Mouse (Mus musculus) kidney, adult 2 months (tissue): ENCODE data around the gene Lrsam1. TPM values are rescaled to one million over a fixed set of nuclear protein-coding genes. Genes with fewer than 3 reads are reported as not detected.

Experiments
- DNase-seq: peaks from one replicate; pipeline ENCODE4 v3.0.0; 2021
- H3K27ac ChIP-seq: fragments of 200-500 bp; 2 replicates; pipeline ENCODE4 v1.5.1; 2012; ENCODE audit warnings: low read depth, low read length, control low read depth, inconsistent platforms; ENCODE audit not compliant: insufficient read depth
- H3K27me3 ChIP-seq: fragments of 200-500 bp; replicated peaks from 2 replicates; pipeline ENCODE4 v1.6.1; 2012; ENCODE audit warnings: mild to moderate bottlenecking, moderate library complexity, low read length, inconsistent platforms; ENCODE audit not compliant: control insufficient read depth, insufficient read depth
- H3K36me3 ChIP-seq: fragments of 200-500 bp; 2 replicates; pipeline ENCODE4 v1.6.1; 2012; ENCODE audit warnings: mild to moderate bottlenecking, moderate library complexity, low read length, inconsistent platforms; ENCODE audit not compliant: control insufficient read depth, insufficient read depth
- H3K4me1 ChIP-seq: fragments of 200-500 bp; 2 replicates; pipeline ENCODE4 v1.6.1; 2011; ENCODE audit warnings: low read length; ENCODE audit not compliant: control insufficient read depth, insufficient read depth
- H3K4me3 ChIP-seq: fragments of 200-500 bp; 2 replicates; pipeline ENCODE4 v1.5.1; 2011; ENCODE audit warnings: mild to moderate bottlenecking, low read depth, low read length, control low read depth; ENCODE audit not compliant: insufficient read depth
- CTCF ChIP-seq: fragments of 200-500 bp; conservative IDR thresholded peaks from 2 replicates; pipeline ENCODE4 v1.5.1; 2011; ENCODE audit warnings: low read depth, mild to moderate bottlenecking, control low read depth, low read length, moderate library complexity, mixed read lengths; ENCODE audit not compliant: insufficient read depth, insufficient read length
- POLR2A ChIP-seq: fragments of 200-500 bp; IDR thresholded peaks from one replicate; pipeline ENCODE4 v1.6.1; 2011; ENCODE audit warnings: low read depth, low read length, control low read depth
- WGBS: fragments of 180-500 bp; shearing (Covaris S2); methylation state at CpG from one replicate; pipeline ENCODE4 v1.1.7; 2018; 5-methylcytosine and 5-hydroxymethylcytosine counted together
- polyA plus RNA-seq: library from polyadenylated mRNA; depleted of rRNA; stranded (reverse); fragments of >200 nt; gene quantifications from 2 replicates; pipeline ENCODE4 v1.2.3, GENCODE M21; 2012

The Lrsam1 gene
- polyA plus RNA-seq, 1 experiment, result 12.0 TPM

- Histone ChIP-seq H3K27me3 (no peaks in the 10 kb centered on the region), H3K4me1 (peaks cover 29% of the 10 kb centered on the region), H3K36me3 (no peaks in the 10 kb centered on the region), H3K4me3 (peak overlapping the region; percentile 1; the same call in 1 of the 2 replicates), H3K27ac (peak overlapping the region; percentile 93)
- TF ChIP-seq POLR2A (no peak), CTCF (no peak)
- DNase-seq, result peak; percentile 56
- 33% methylated on average over 17 of the region's 21 CpGs for WGBS
These were observed 79.0 kb downstream of the Lrsam1 start for GRCm38 (mm10) chr2:32882283-32883043.

- no peak for TF ChIP-seq CTCF
- TF ChIP-seq POLR2A, result no peak
- Histone ChIP-seq H3K27ac (peak overlapping the region; percentile 93), H3K27me3 (no peaks in the 10 kb centered on the region), H3K4me1 (peaks cover 29% of the 10 kb centered on the region), H3K36me3 (no peaks in the 10 kb centered on the region), H3K4me3 (no peak overlapping the region)
- DNase-seq, result peak; percentile 94
- WGBS, result 21% methylated on average over 3 of the region's 3 CpGs
These were observed 79.7 kb downstream of the Lrsam1 start for GRCm38 (mm10) chr2:32881723-32882122.

- H3K36me3 ChIP-seq, result no peaks in the 10 kb centered on the region
- no peak for DNase-seq
- no peaks in the 10 kb centered on the region for H3K27me3 ChIP-seq
- WGBS, result 52% methylated on average over 6 of the region's 6 CpGs
- H3K4me1 ChIP-seq, result peaks cover 29% of the 10 kb centered on the region
- no peak overlapping the region for H3K4me3 ChIP-seq
- no peak for TF ChIP-seq CTCF
- no peak for TF ChIP-seq POLR2A
- H3K27ac ChIP-seq, result peak overlapping the region; percentile 93
These were observed 80.4 kb downstream of the Lrsam1 start for GRCm38 (mm10) chr2:32881054-32881453.

- Histone ChIP-seq H3K27ac (peak overlapping the region; percentile 4; the same call in 1 of the 2 replicates), H3K4me3 (no peak overlapping the region), H3K4me1 (peaks cover 31% of the 10 kb centered on the region), H3K36me3 (no peaks in the 10 kb centered on the region), H3K27me3 (no peaks in the 10 kb centered on the region)
- TF ChIP-seq CTCF, result no peak
- no peak for TF ChIP-seq POLR2A
- no peak for DNase-seq
- WGBS, result 77% methylated on average over 5 of the region's 5 CpGs
These were observed 81.8 kb downstream of the Lrsam1 start for GRCm38 (mm10) chr2:32879593-32879992.

- WGBS, result 42% methylated on average over 3 of the region's 3 CpGs
These were observed 83.0 kb downstream of the Lrsam1 start for GRCm38 (mm10) chr2:32878396-32878795.

GRCm38 (mm10) chr2:32877761-32878393 lies 83.5 kb downstream of the Lrsam1 start:
- Histone ChIP-seq H3K36me3 (no peaks in the 10 kb centered on the region), H3K4me1 (peaks cover 23% of the 10 kb centered on the region), H3K27me3 (no peaks in the 10 kb centered on the region), H3K27ac (peak overlapping the region; percentile 88), H3K4me3 (peak overlapping the region; percentile 94)
- TF ChIP-seq POLR2A (no peak), CTCF (no peak)
- DNase-seq, result no peak
- 45% methylated on average over 6 of the region's 6 CpGs for WGBS

More at GRCm38 (mm10) chr2:32878396-32878795, 83.0 kb downstream of the Lrsam1 start:
- peak overlapping the region; percentile 88 for H3K27ac ChIP-seq
- 0 out of 2 replicates have a peak overlapping the region, but pooled peaks have one; percentile 94 for H3K4me3 ChIP-seq
- peaks cover 27% of the 10 kb centered on the region for H3K4me1 ChIP-seq
- H3K27me3 ChIP-seq, result no peaks in the 10 kb centered on the region
- H3K36me3 ChIP-seq, result no peaks in the 10 kb centered on the region
- peak; percentile 73 for DNase-seq
- TF ChIP-seq POLR2A, result no peak
- TF ChIP-seq CTCF, result no peak

GRCm38 (mm10) chr2:32877303-32877702 lies 84.1 kb downstream of the Lrsam1 start:
- 38% methylated on average over 5 of the region's 5 CpGs for WGBS
- peak overlapping the region; percentile 88 for H3K27ac ChIP-seq
- H3K27me3 ChIP-seq, result no peaks in the 10 kb centered on the region
- H3K4me3 ChIP-seq, result peak overlapping the region; percentile 94
- no peak for DNase-seq
- TF ChIP-seq CTCF, result no peak
- no peak for TF ChIP-seq POLR2A
- H3K4me1 ChIP-seq, result peaks cover 21% of the 10 kb centered on the region; the same call in 1 of the 2 replicates
- H3K36me3 ChIP-seq, result no peaks in the 10 kb centered on the region
